In the genomic region with DNA sequence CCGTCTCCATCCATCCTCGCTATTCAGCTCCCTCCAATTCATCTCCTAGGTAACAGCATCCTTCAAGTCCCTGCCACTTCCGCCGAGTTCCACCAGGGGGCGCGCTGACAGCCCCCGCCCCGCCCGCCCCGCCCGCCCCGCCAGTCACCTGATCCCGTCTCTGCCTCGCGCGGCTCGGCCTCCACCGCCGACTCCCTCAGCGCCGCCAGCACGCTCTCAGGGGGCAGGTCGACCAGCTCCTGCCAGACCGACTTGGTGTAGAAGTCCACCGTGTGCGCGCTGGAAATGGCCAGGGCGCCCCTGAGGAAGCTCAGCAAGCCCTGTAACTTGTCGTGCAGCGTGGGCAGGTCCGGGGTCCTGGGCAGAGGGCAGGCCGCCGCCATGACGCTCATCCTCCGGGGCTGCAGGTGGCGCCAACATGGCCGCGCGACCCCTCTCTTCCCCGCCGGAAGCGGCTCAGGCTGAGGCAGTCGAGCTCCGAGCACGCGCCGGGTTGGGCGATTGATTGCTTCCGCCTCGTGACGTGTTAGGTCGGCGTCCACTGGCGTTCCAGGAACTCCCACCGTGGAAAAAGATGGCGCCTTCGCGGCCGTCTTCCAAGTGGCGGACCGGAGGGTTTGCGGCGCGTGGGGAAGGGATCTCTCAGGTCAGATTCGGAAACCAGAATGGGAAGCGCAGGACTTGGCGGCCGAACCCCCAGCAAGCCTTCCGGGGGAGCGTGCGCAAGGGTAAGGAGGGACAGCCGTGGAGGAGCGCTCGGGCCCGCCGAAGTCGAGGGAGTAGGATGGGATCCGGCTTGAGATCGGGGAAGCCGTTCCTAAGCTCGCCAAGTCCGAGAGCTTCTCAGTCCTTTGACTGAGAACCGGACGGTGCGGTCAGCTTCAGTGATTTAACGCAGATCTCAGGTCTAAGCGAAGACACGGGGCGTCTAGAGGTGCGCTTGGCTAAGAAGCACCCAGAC, we compare ENCODE assay signal across 8 mouse cellular contexts. TPM values are rescaled to one million over a fixed set of nuclear protein-coding genes. Genes with fewer than 3 reads are reported as not detected.
DNase-seq lines count a peak whose midpoint lies in the region; ATAC-seq and TF ChIP-seq lines count a peak whose summit lies in the region.

A gene (plus strand): TSS at position 140 of the 961 bp plus-strand sequence.
A gene (minus strand): TSS at position 453 of the 961 bp plus-strand sequence.

- peak; percentile 54 for TF ChIP-seq CTCF in kidney, adult 2 months (conservative IDR thresholded peaks at IDR 0.05; ENCODE audit: insufficient read depth, insufficient read length, low read depth, low read length)
- peak; percentile 61 for TF ChIP-seq CTCF in spleen, adult 2 months (IDR thresholded peaks at IDR 0.05; ENCODE audit: extremely low read depth, insufficient read depth, insufficient read length, insufficient replicate concordance)

- WGBS in embryonic facial prominence, embryonic 13.5 days: under 1% methylated on average over 88 of the region's 90 CpGs
- WGBS in kidney, adult 2 months: under 1% methylated on average over 90 of the region's 90 CpGs
- under 1% methylated on average over 90 of the region's 90 CpGs for WGBS in limb, embryonic 12.5 days
- under 1% methylated on average over 90 of the region's 90 CpGs for WGBS in midbrain, embryonic 15.5 days
- WGBS in spleen, adult 2 months: under 1% methylated on average over 86 of the region's 90 CpGs

- H3K9me3 ChIP-seq in embryonic facial prominence, embryonic 13.5 days: no peaks in the 10 kb centered on the region
- no peaks in the 10 kb centered on the region for H3K9me3 ChIP-seq in limb, embryonic 12.5 days
- H3K9me3 ChIP-seq in midbrain, embryonic 15.5 days: no peaks in the 10 kb centered on the region

- peak; percentile 96 for DNase-seq in 3134 (ENCODE audit: extremely low read depth, insufficient read length, low spot score)
- DNase-seq in adrenal gland, postnatal 36 days: peak; percentile 97 to 98
- DNase-seq in heart, adult 18-20 months: peak; percentile 98
- DNase-seq in kidney, adult 2 months: peak; percentile 97
- peak; percentile 93 to 95 for DNase-seq in spleen, adult 2 months (ENCODE audit: low read depth in 1 of 2, low spot score in 2 of 2)

- peak within 1 kb of the TSS; percentile 72 for H3K4me3 ChIP-seq in embryonic facial prominence, embryonic 13.5 days
- peak within 1 kb of the TSS; percentile 80 for H3K4me3 ChIP-seq in kidney, adult 2 months (ENCODE audit: insufficient read depth, low read depth, low read length)
- H3K4me3 ChIP-seq in limb, embryonic 12.5 days (replicated peaks): peak within 1 kb of the TSS; percentile 75
- peak within 1 kb of the TSS; percentile 95 for H3K4me3 ChIP-seq in midbrain, embryonic 15.5 days
- H3K4me3 ChIP-seq in spleen, adult 2 months (ENCODE audit: extremely low read depth, insufficient read depth, insufficient read length): peak within 1 kb of the TSS; percentile 97

- H3K4me1 ChIP-seq in embryonic facial prominence, embryonic 13.5 days: peaks cover 4% of the 10 kb centered on the region
- no peaks in the 10 kb centered on the region for H3K4me1 ChIP-seq in kidney, adult 2 months (ENCODE audit: control insufficient read depth, insufficient read depth, low read length)
- peaks cover 9% of the 10 kb centered on the region for H3K4me1 ChIP-seq in limb, embryonic 12.5 days (replicated peaks)
- H3K4me1 ChIP-seq in midbrain, embryonic 15.5 days: peaks cover 20% of the 10 kb centered on the region
- peaks cover 6% of the 10 kb centered on the region for H3K4me1 ChIP-seq in spleen, adult 2 months (ENCODE audit: control insufficient read depth, insufficient read depth, insufficient read length)

- H3K4me2 ChIP-seq in embryonic facial prominence, embryonic 13.5 days: peak within 1 kb of the TSS; percentile 70
- peak within 1 kb of the TSS; percentile 73 for H3K4me2 ChIP-seq in limb, embryonic 12.5 days
- H3K4me2 ChIP-seq in midbrain, embryonic 15.5 days: peak within 1 kb of the TSS; percentile 79

- peak within 1 kb of the TSS; percentile 94 for H3K27ac ChIP-seq in embryonic facial prominence, embryonic 13.5 days
- H3K27ac ChIP-seq in kidney, adult 2 months (ENCODE audit: insufficient read depth, low read depth, low read length): peak within 1 kb of the TSS; percentile 96
- H3K27ac ChIP-seq in limb, embryonic 12.5 days: peak within 1 kb of the TSS; percentile 95
- peak within 1 kb of the TSS; percentile 100 for H3K27ac ChIP-seq in midbrain, embryonic 15.5 days
- peak within 1 kb of the TSS; percentile 99 for H3K27ac ChIP-seq in spleen, adult 2 months (ENCODE audit: insufficient read depth, low read length)

- no peak for TF ChIP-seq POLR2A in kidney, adult 2 months (IDR thresholded peaks at IDR 0.05; ENCODE audit: low read depth, low read length)
- TF ChIP-seq POLR2A in spleen, adult 2 months (IDR thresholded peaks at IDR 0.05; ENCODE audit: low read depth, low read length): peak; percentile 1; the same call in 1 of the 2 replicates

- peak within 1 kb of the TSS; percentile 84 for H3K9ac ChIP-seq in embryonic facial prominence, embryonic 13.5 days
- H3K9ac ChIP-seq in limb, embryonic 12.5 days (replicated peaks): peak within 1 kb of the TSS; percentile 80
- peak within 1 kb of the TSS; percentile 89 for H3K9ac ChIP-seq in midbrain, embryonic 15.5 days

- peak; percentile 98 for ATAC-seq in embryonic facial prominence, embryonic 13.5 days (ENCODE audit: insufficient number of reproducible peaks, insufficient read depth, low FRiP score, low TSS enrichment, low read depth)
- ATAC-seq in limb, embryonic 12.5 days (ENCODE audit: insufficient number of reproducible peaks, insufficient read depth, low FRiP score, low TSS enrichment, low read depth): peak; percentile 98
- ATAC-seq in midbrain, embryonic 15.5 days (replicated peaks): peak; percentile 99

- H3K36me3 ChIP-seq in embryonic facial prominence, embryonic 13.5 days: peaks cover 28% of the 10 kb centered on the region
- H3K36me3 ChIP-seq in kidney, adult 2 months (ENCODE audit: control insufficient read depth, insufficient read depth, low read length): no peaks in the 10 kb centered on the region
- peaks cover 37% of the 10 kb centered on the region for H3K36me3 ChIP-seq in limb, embryonic 12.5 days
- H3K36me3 ChIP-seq in midbrain, embryonic 15.5 days (replicated peaks): peaks cover 19% of the 10 kb centered on the region; the same call in 1 of the 2 replicates
- peaks cover 18% of the 10 kb centered on the region for H3K36me3 ChIP-seq in spleen, adult 2 months (ENCODE audit: control insufficient read depth, insufficient read depth, low read length)

- no peaks in the 10 kb centered on the region for H3K27me3 ChIP-seq in embryonic facial prominence, embryonic 13.5 days
- no peaks in the 10 kb centered on the region for H3K27me3 ChIP-seq in kidney, adult 2 months (replicated peaks; ENCODE audit: control insufficient read depth, insufficient read depth, low read length)
- H3K27me3 ChIP-seq in limb, embryonic 12.5 days: no peaks in the 10 kb centered on the region
- H3K27me3 ChIP-seq in midbrain, embryonic 15.5 days (replicated peaks): no peaks in the 10 kb centered on the region
- H3K27me3 ChIP-seq in spleen, adult 2 months (ENCODE audit: control insufficient read depth, insufficient read depth, low read length): no peaks in the 10 kb centered on the region

RNA-seq across cellular contexts. Expression of the first gene that starts in this region (rescaled TPM):
- 10 to 100 TPM; 20.0 to 22.2 TPM for total RNA-seq in adrenal gland, postnatal 36 days (2021)
- 65.3 and 71.1 TPM in 2 replicates for polyA plus RNA-seq in embryonic facial prominence, embryonic 13.5 days (2015; fragmentation: Nextera tagmentation; extraction: Ambion mirVana)
- total RNA-seq in heart, adult 18-20 months (2021): 1 to 10 TPM; 9.5 to 9.8 TPM
- 4.9 and 5.0 TPM in 2 replicates for polyA plus RNA-seq in kidney, adult 2 months (2012; rRNA removed)
- polyA plus RNA-seq in limb, embryonic 12.5 days (2016; fragmentation: Nextera tagmentation; extraction: Ambion mirVana): 68.0 and 69.0 TPM in 2 replicates
- 36.0 and 44.2 TPM in 2 replicates for polyA plus RNA-seq in midbrain, embryonic 15.5 days (2015; fragmentation: Nextera tagmentation; extraction: Ambion mirVana)
- 3.2 and 4.8 TPM in 2 replicates for polyA plus RNA-seq in spleen, adult 2 months (2012; rRNA removed)

RNA-seq across cellular contexts. Expression of the second gene that starts in this region (rescaled TPM):
- total RNA-seq in adrenal gland, postnatal 36 days (2021): 1 to 10 TPM; 6.5 to 8.6 TPM
- 12.3 and 13.7 TPM in 2 replicates for polyA plus RNA-seq in embryonic facial prominence, embryonic 13.5 days (2015; fragmentation: Nextera tagmentation; extraction: Ambion mirVana)
- total RNA-seq in heart, adult 18-20 months (2021): 1 to 10 TPM; 3.8 to 4.4 TPM
- polyA plus RNA-seq in kidney, adult 2 months (2012; rRNA removed): 2.7 and 3.5 TPM in 2 replicates
- polyA plus RNA-seq in limb, embryonic 12.5 days (2016; fragmentation: Nextera tagmentation; extraction: Ambion mirVana): 12.7 and 14.2 TPM in 2 replicates
- 14.1 and 14.9 TPM in 2 replicates for polyA plus RNA-seq in midbrain, embryonic 15.5 days (2015; fragmentation: Nextera tagmentation; extraction: Ambion mirVana)
- polyA plus RNA-seq in spleen, adult 2 months (2012; rRNA removed): 3.9 and 6.2 TPM in 2 replicates

Comparison
In these comparisons a context has a peak if more than half of its experiments do, and no peak if none do; other contexts are left out.
1. Peak in every context shown above with its lines: DNase-seq, ATAC-seq, H3K4me3 ChIP-seq and H3K27ac ChIP-seq.